Mouse (Mus musculus): ENCODE measurements at regions not wholly inside any gene's neighbourhood (a gene's known extent, or its start where the extent isn't known, plus 50 kb on each side); places are given as distances from the start of the nearest gene placed in this dataset.

- no peak for DNase-seq
- TF ChIP-seq CTCF (IDR thresholded peaks at IDR 0.05; ENCODE audit: insufficient read depth, low read length) (no peak), POLR2A (IDR thresholded peaks at IDR 0.05; ENCODE audit: borderline replicate concordance, extremely low read depth, low read depth, low read length) (no peak)
- Histone ChIP-seq H3K4me1 (ENCODE audit: control insufficient read depth, insufficient read depth, low read length) (no peaks in the 10 kb centered on the region), H3K4me3 (replicated peaks; ENCODE audit: extremely low read depth, low read depth, low read length) (no peak overlapping the region)
- 67% methylated on average over 1 of the region's 1 CpGs for WGBS
Measured at GRCm38 (mm10) chr1:47479059-47479458, 586.4 kb upstream of the Slc39a10 start.

- DNase-seq: no peak
- 72% methylated on average over 9 of the region's 9 CpGs for WGBS
- TF ChIP-seq CTCF (IDR thresholded peaks at IDR 0.05; ENCODE audit: insufficient read depth, low read length) (no peak), POLR2A (IDR thresholded peaks at IDR 0.05; ENCODE audit: borderline replicate concordance, extremely low read depth, low read depth, low read length) (no peak)
- H3K4me1 ChIP-seq (ENCODE audit: control insufficient read depth, insufficient read depth, low read length): no peaks in the 10 kb centered on the region
- no peak overlapping the region for H3K4me3 ChIP-seq (replicated peaks; ENCODE audit: extremely low read depth, low read depth, low read length)
Measured at GRCm38 (mm10) chr1:47466573-47467253, 574.1 kb upstream of the Slc39a10 start.

- WGBS: 65% methylated on average over 6 of the region's 6 CpGs
- H3K4me1 ChIP-seq (ENCODE audit: control insufficient read depth, insufficient read depth, low read length): no peaks in the 10 kb centered on the region
- TF ChIP-seq POLR2A (IDR thresholded peaks at IDR 0.05; ENCODE audit: borderline replicate concordance, extremely low read depth, low read depth, low read length) (no peak), CTCF (IDR thresholded peaks at IDR 0.05; ENCODE audit: insufficient read depth, low read length) (no peak)
- H3K4me3 ChIP-seq (replicated peaks; ENCODE audit: extremely low read depth, low read depth, low read length): no peak overlapping the region
- no peak for DNase-seq
Measured at GRCm38 (mm10) chr1:47448737-47449489, 556.3 kb upstream of the Slc39a10 start.

DNA sequence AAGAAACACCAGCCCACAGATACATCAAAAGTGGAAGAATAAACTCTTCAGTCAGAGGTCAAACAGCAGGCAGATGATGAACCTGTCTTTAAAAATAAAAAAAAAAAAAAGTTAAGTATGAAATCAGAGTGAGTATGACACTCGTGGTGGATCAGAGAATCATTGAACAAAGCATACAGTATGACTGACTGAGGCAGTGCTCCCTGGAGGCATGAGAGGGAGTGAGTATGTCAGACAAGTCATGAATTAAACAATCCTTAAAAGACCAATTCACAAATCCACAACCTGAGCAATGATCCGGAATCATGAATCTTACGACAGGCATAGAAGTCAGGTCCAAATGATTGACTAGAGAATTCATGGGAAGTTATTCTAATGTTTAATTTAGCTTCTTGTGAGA is 555.4 kb upstream of the Slc39a10 start:
- no peak for DNase-seq
- WGBS: 84% methylated on average over 3 of the region's 3 CpGs
- Histone ChIP-seq H3K4me1 (ENCODE audit: control insufficient read depth, insufficient read depth, low read length) (no peaks in the 10 kb centered on the region), H3K4me3 (replicated peaks; ENCODE audit: extremely low read depth, low read depth, low read length) (no peak overlapping the region)
- TF ChIP-seq POLR2A (IDR thresholded peaks at IDR 0.05; ENCODE audit: borderline replicate concordance, extremely low read depth, low read depth, low read length): no peak
- no peak for TF ChIP-seq CTCF (IDR thresholded peaks at IDR 0.05; ENCODE audit: insufficient read depth, low read length)

DNA sequence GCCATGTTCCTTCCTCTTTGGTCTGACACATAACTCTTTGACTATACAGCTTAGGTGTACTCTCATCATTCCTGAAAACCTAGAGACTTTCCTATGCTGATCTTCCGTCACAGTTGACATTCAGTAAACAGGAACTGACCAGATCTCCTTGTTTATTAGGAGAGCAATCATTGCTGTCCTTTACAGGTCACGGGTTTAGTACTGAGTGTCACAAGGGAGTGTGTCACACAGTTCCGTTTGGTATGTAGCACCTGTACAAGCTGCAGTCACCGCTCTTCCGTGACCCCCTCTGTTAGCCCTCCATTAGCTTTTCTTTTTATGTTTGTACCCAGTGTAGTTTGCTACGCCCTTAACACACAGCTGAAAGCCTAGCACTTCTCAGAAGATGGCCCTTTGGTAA is 553.4 kb upstream of the Slc39a10 start:
- 33% methylated on average over 6 of the region's 6 CpGs for WGBS
- Histone ChIP-seq H3K4me1 (ENCODE audit: control insufficient read depth, insufficient read depth, low read length) (no peaks in the 10 kb centered on the region), H3K4me3 (replicated peaks; ENCODE audit: extremely low read depth, low read depth, low read length) (no peak overlapping the region)
- TF ChIP-seq POLR2A (IDR thresholded peaks at IDR 0.05; ENCODE audit: borderline replicate concordance, extremely low read depth, low read depth, low read length) (no peak), CTCF (IDR thresholded peaks at IDR 0.05; ENCODE audit: insufficient read depth, low read length) (no peak)
- DNase-seq: no peak

- no peak for DNase-seq
- Histone ChIP-seq H3K4me1 (ENCODE audit: control insufficient read depth, insufficient read depth, low read length) (no peaks in the 10 kb centered on the region), H3K4me3 (replicated peaks; ENCODE audit: extremely low read depth, low read depth, low read length) (no peak overlapping the region)
- WGBS: 64% methylated on average over 1 of the region's 1 CpGs
- TF ChIP-seq POLR2A (IDR thresholded peaks at IDR 0.05; ENCODE audit: borderline replicate concordance, extremely low read depth, low read depth, low read length): no peak
- TF ChIP-seq CTCF (IDR thresholded peaks at IDR 0.05; ENCODE audit: insufficient read depth, low read length): no peak
Measured at GRCm38 (mm10) chr1:47432829-47433228, 540.2 kb upstream of the Slc39a10 start.

- no peaks in the 10 kb centered on the region for H3K4me1 ChIP-seq (ENCODE audit: control insufficient read depth, insufficient read depth, low read length)
- H3K4me3 ChIP-seq (replicated peaks; ENCODE audit: extremely low read depth, low read depth, low read length): no peak overlapping the region
- WGBS: 73% methylated on average over 1 of the region's 1 CpGs
- no peak for TF ChIP-seq POLR2A (IDR thresholded peaks at IDR 0.05; ENCODE audit: borderline replicate concordance, extremely low read depth, low read depth, low read length)
- TF ChIP-seq CTCF (IDR thresholded peaks at IDR 0.05; ENCODE audit: insufficient read depth, low read length): no peak
- DNase-seq: no peak
Measured at GRCm38 (mm10) chr1:47405164-47405563, 512.5 kb upstream of the Slc39a10 start.

GRCm38 (mm10) chr1:47386579-47386978 is 493.9 kb upstream of the Slc39a10 start:
- TF ChIP-seq CTCF (IDR thresholded peaks at IDR 0.05; ENCODE audit: insufficient read depth, low read length) (no peak), POLR2A (IDR thresholded peaks at IDR 0.05; ENCODE audit: borderline replicate concordance, extremely low read depth, low read depth, low read length) (no peak)
- H3K4me1 ChIP-seq (ENCODE audit: control insufficient read depth, insufficient read depth, low read length): no peaks in the 10 kb centered on the region
- no peak for DNase-seq
- no peak overlapping the region for H3K4me3 ChIP-seq (replicated peaks; ENCODE audit: extremely low read depth, low read depth, low read length)

- WGBS: 42% methylated on average over 1 of the region's 1 CpGs
- Histone ChIP-seq H3K4me1 (ENCODE audit: control insufficient read depth, insufficient read depth, low read length) (no peaks in the 10 kb centered on the region), H3K4me3 (replicated peaks; ENCODE audit: extremely low read depth, low read depth, low read length) (no peak overlapping the region)
- no peak for TF ChIP-seq POLR2A (IDR thresholded peaks at IDR 0.05; ENCODE audit: borderline replicate concordance, extremely low read depth, low read depth, low read length)
- no peak for TF ChIP-seq CTCF (IDR thresholded peaks at IDR 0.05; ENCODE audit: insufficient read depth, low read length)
- DNase-seq: no peak
Measured at GRCm38 (mm10) chr1:47378795-47379194, 486.1 kb upstream of the Slc39a10 start.

Data from lung, adult 2 months (tissue).